8 mouse cellular contexts compared by ENCODE assay signal in genomic region chr11:52231606-52232541, GRCm38 (mm10). TPM values are rescaled to one million over a fixed set of nuclear protein-coding genes. Genes with fewer than 3 reads are reported as not detected.
DNase-seq lines count a peak whose midpoint lies in the region; ATAC-seq lines count a peak whose summit lies in the region.

Gene Skp1a, plus strand, starts transcription at chr11:52231995.

- under 1% methylated on average over 84 of the region's 87 CpGs for WGBS in hindbrain, embryonic 16.5 days
- WGBS in macrophage (ENCODE audit: missing documents), result 1% methylated on average over 80 of the region's 87 CpGs

- H3K9ac ChIP-seq in hindbrain, embryonic 16.5 days (ENCODE audit: low read depth, low read length), result peak within 1 kb of the TSS; percentile 88

- H3K4me3 ChIP-seq in hindbrain, embryonic 16.5 days (ENCODE audit: low read length), result peak within 1 kb of the TSS; percentile 89
- H3K4me3 ChIP-seq in macrophage (ENCODE audit: inconsistent target), result peak within 1 kb of the TSS; percentile 56

- no peaks in the 10 kb centered on the region for H3K9me3 ChIP-seq in hindbrain, embryonic 16.5 days (ENCODE audit: control insufficient read depth, low read length)

- no peaks in the 10 kb centered on the region for H3K36me3 ChIP-seq in hindbrain, embryonic 16.5 days (ENCODE audit: control insufficient read depth, insufficient read depth, low read length)
- no peaks in the 10 kb centered on the region for H3K36me3 ChIP-seq in macrophage (ENCODE audit: inconsistent target)

- peak within 1 kb of the TSS; percentile 80 for H3K4me2 ChIP-seq in hindbrain, embryonic 16.5 days (ENCODE audit: low read length)

- peaks cover 49% of the 10 kb centered on the region for H3K79me2 ChIP-seq in macrophage (ENCODE audit: inconsistent target)

- peak; percentile 91 for DNase-seq in R1 (ENCODE audit: low read depth, low spot score)
- peak; percentile 92 to 95 for DNase-seq in cerebellum, postnatal 36 days
- peak; percentile 91 for DNase-seq in gastrocnemius, adult 18-20 months (ENCODE audit: low spot score)
- peak; percentile 88 to 93 for DNase-seq in left cerebral cortex, adult 18-20 months (ENCODE audit: low spot score in 2 of 2)
- peak; percentile 91 for DNase-seq in right cerebral cortex, adult 18-20 months
- DNase-seq in urinary bladder, postnatal 10 days (ENCODE audit: low spot score), result peak; percentile 83

- peaks cover 9% of the 10 kb centered on the region for H3K4me1 ChIP-seq in hindbrain, embryonic 16.5 days (ENCODE audit: control insufficient read depth, insufficient read depth, low read depth, low read length)

- no peaks in the 10 kb centered on the region for H3K27me3 ChIP-seq in hindbrain, embryonic 16.5 days (replicated peaks; ENCODE audit: control insufficient read depth, insufficient read depth, low read length)

- H3K27ac ChIP-seq in hindbrain, embryonic 16.5 days (ENCODE audit: low read depth, low read length), result peak within 1 kb of the TSS; percentile 100
- peak within 1 kb of the TSS; percentile 90 for H3K27ac ChIP-seq in macrophage

- peak; percentile 92 for ATAC-seq in hindbrain, embryonic 16.5 days

RNA-seq across cellular contexts. Expression of gene Skp1a, which starts in this region (rescaled TPM):
- total RNA-seq in gastrocnemius, adult 18-20 months (2021), result 100 to 1,000 TPM; 289 to 291 TPM
- 1,003 and 1,005 TPM in 2 replicates for polyA plus RNA-seq in hindbrain, embryonic 16.5 days (2015; fragmentation: Nextera tagmentation; extraction: Ambion mirVana)
- 100 to 1,000 TPM; 477 to 492 TPM for total RNA-seq in left cerebral cortex, adult 18-20 months (2021)
- total RNA-seq in macrophage (2018; cell fraction: chromatin; rRNA removed), result 10 to 100 TPM in 25 of 26 experiments, 1 to 10 TPM in 1; 8.2 to 33.5 (median 15.7) TPM
- 100 to 1,000 TPM in 21 of 26 experiments, 10 to 100 TPM in 5; 94.1 to 126 (median 114) TPM for total RNA-seq in macrophage (2018; cell fraction: cytosol; rRNA removed)
- total RNA-seq in macrophage (2018; cell fraction: nucleus; rRNA removed), result 10 to 100 TPM; 18.7 to 60.4 (median 29.6) TPM
- polyA plus RNA-seq in macrophage (2018), result 121 to 172 TPM (median 132 TPM) in 3 replicates

Comparison
In these comparisons a context has a peak if more than half of its experiments do, and no peak if none do; other contexts are left out.
1. Peak in every context shown above with its lines: DNase-seq, ATAC-seq, H3K4me3 ChIP-seq and H3K27ac ChIP-seq.